Mouse (Mus musculus): ENCODE results near the gene Nt5dc1.

DNA sequence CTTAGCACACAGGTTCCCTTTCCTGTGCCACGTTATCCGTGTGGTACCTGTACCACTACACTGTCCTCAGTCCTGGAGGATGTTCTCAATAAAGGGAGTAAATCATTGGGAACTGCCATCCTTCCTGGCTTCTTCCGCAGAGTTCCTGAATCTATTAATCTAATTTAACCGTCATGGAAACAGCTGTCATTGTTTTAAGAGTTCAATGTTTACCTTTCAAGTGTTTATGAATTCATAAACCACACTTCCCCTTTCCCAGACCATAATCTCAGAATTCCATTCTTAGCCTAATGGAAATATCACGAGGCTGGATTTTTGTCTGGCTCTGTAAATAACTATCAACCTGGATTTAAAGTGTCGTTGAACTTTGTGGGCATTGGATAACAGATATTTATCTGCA lies 77.3 kb downstream of the Nt5dc1 start:
- TF ChIP-seq CTCF (IDR thresholded peaks at IDR 0.05; ENCODE audit: control insufficient read depth, insufficient read depth, low read length) (no peak), POLR2A (IDR thresholded peaks at IDR 0.05; ENCODE audit: borderline replicate concordance, control insufficient read depth, low read depth, low read length) (no peak)

Measured in bone marrow, adult 2 months (tissue).